Mouse (Mus musculus) lung, postnatal 14 days (tissue): ENCODE results near the gene Spns3.

Source experiments
- DNase-seq: peaks from one replicate; pipeline ENCODE4 v3.0.0; 2021

Gene Spns3

GRCm38 (mm10) chr11:72550134-72550988, at the start of gene Spns3:
Gene Spns3 (minus strand): TSS chr11:72550506.
- DNase-seq: no peak

GRCm38 (mm10) chr11:72597780-72598179, 47.5 kb upstream of the Spns3 start:
- no peak for DNase-seq

GRCm38 (mm10) chr11:72595010-72595737, 44.9 kb upstream of the Spns3 start:
- no peak for DNase-seq

GRCm38 (mm10) chr11:72587537-72588233, 37.4 kb upstream of the Spns3 start:
- peak; percentile 29 for DNase-seq

DNA sequence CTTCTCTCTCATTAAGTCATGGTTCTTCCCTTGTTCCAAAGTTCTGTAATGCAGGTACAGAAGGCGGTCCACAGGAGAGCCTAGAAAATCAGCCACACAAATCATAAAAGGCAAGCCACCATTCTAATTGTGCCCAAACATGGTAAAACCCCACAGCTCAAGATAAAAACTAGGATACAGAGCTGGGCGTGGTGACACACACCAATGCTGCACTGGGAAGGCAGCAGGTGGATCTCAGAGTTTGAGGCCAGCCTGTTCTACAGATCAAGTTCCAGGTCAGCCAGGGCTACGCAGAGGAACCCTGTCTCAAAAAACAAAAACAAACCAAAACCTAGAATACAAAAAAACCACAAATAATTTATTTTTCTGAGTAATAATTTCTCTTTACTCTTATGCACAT, 36.3 kb upstream of the Spns3 start:
- no peak for DNase-seq

DNA sequence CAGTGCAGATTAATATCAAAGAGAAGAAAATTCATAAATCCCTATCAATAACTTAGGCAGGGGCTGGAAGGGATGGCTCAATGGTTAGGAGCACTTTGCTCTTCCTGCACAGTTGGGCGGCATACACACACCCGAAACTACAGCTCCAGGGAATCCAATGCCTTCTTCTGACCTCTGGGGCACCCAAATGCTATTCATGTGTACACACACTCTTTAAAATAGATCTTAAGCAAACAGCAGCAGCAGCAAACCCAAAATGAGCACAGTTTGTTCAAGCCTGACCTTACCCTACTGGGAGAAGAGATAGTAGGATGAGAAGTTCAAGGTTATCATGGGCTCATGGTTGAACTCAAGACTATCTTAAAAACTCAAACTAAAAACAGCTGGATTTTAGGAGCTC, 32.8 kb upstream of the Spns3 start:
- no peak for DNase-seq

- DNase-seq: no peak
These were observed 32.1 kb upstream of the Spns3 start for GRCm38 (mm10) chr11:72582448-72582705.

- DNase-seq: peak; percentile 32
These were observed 31.5 kb upstream of the Spns3 start for GRCm38 (mm10) chr11:72581609-72582447.

DNA sequence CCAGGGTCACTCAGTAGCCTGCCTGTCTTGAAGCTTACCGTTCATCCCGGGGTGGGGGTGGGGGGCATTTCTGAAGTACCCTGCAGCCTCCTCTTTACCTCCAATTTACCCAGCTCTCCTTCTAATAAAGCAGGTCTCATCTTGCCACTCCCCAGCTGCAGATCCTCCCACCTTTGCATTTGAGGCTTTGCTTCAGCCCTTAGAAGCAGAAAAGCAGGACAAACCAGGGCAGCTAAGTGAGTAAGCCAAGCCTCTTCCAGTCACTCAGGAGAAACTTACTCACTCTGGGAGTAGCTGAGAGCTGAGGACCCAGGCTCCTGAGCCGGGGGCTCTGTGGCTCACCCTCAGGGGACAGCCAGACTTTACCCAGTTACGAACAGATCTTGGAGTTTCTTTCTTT, 28.2 kb upstream of the Spns3 start:
- no peak for DNase-seq

DNA sequence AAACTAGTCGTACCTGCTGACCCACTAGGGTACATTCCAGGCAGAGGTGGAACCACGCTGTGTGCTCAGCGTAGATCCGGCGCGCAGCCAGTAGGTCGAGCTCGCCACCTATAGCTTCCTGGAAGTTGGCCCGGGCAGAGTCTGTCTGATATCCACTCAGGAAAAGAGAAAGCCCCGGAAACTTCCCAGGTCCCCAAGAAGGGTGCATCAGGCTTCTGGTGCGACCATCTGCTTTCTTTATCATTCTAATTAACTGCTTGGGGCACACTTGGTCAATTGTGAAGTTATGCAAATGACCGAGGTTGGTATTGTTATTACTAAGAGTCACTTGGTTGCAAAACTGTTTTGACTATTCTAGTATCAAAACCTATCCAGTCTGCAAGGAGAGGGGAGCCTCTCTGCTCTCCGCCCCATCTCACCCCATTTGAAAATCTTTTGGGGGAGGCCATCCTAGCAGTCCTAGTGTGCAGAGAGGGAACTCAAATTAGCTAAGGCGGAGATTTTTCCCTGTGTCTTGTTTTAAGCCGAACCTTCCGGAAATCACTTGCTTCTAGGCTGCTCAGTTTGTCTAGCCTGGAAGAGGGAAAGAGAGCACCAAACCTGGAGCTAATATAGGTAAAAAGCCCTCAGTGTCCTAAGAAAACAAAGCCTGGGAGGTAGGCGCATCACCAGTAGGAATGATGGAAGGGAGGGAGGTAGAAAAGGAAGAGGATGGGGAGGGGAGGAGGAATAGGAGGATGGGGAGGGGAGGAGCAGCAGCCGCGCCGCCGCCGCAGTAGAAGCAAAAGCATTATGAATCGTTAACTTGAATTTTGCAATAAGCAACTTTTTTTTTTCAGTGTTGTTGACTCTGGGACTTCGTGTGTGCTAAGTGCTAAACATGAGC, 26.4 kb upstream of the Spns3 start:
- peak; percentile 16 for DNase-seq

- no peak for DNase-seq
These were observed 25.8 kb upstream of the Spns3 start for GRCm38 (mm10) chr11:72576111-72576465.

GRCm38 (mm10) chr11:72573819-72574218, 23.5 kb upstream of the Spns3 start:
- peak; percentile 59 for DNase-seq

DNA sequence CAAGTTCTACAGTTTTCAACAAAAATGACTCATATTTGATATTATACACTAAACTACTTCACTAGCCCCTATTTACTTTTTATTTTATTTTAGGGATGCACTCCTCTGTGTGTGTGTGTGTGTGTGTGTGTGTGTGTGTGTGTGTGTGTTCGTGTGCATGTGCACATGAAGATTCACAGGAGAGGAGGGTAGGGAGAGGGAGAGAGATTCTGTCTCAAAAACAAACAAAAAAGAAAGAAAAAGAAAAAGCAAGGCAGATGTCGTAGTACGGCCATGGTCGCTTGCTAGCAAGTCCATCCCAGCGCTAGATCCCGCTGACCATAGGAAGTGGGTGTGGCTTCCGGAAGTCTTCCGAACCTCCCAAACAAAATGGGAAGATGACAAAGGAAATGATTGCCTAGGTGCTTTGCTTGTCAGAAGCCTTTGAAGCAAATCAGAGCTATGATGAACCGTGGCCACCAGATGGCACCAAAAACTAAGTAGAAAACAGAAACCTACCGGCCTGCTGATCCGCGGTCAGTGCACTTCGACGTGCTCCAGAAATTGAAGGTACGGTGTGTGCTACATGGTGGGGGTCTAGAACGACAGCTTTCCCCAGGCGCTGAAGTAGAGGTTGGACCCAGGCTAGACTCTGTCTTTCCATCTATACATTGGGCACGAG, 20.1 kb upstream of the Spns3 start:
- peak; percentile 89 for DNase-seq

DNA sequence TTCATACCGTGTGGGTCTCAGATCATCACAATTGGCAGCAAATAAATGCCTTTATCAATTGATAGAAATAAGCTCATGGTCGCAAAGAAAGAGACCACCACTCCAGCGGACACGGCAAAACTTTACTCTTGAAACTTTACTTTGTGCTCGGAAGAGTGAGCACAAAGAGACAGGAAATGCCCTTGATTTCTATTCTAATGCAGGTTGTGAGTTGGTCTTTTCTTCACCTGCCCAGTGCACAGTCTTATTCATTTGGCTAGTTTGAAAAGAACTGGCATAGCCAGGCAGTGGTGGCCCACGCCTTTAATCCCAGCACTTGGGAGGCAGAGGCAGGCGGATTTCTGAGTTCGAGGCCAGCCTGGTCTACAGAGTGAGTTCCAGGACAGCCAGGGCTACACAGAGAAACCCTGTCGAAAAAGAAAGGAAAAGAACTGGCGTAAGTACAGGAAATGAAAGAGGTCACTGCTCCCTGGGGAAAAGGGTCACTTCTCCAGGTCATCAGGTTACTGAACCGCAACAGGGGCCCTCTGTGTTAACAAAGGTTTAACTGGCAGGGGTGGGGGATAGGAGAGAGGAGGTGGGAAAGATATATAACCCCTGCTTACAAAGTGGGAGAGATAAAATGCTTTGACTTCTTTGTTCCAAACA, 19.5 kb upstream of the Spns3 start:
- no peak for DNase-seq

DNA sequence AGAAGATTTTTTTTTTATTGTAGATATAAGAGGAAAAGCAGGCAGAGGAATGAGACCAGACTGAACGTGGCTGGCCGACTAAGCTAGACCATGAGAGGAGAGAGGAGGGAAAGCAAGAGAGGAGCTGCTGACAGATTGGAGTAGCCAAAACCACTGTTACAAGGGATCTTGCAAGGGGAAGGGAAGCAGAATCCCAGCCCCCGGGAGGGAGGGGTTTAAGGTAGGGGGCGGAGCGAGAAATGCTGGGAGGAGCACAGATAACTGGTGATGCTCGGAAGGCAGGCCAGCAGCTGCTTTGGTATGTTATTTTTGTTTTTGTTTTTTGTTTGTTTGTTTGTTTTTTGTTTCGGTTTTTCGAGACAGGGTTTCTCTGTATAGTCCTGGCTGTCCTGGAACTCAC, 18.7 kb upstream of the Spns3 start:
- peak; percentile 26 for DNase-seq

DNA sequence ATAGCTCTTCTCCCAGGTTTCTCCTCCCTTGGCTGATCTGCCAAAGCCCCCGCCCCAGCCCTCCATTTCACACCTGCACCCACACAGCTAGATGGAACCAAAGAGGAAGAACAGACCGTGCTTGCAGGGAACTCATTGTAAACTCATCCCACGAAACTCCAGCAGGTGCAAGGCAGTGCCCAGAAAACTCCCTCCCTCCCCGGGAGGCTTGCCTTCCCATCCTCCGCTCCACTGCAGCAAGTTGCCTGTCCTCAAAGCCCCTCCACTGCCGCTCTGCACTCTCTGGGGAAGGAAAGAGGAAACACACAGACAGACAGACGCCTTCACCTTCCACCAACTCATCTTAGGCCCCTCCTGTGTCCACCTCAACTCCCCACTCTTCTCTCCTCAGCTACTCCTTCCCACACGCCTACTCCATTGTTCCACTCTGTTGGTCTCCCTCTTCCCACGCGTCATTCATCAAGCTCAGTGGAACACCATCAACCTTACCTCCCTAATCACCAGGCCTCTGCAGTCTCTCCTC, 16.6 kb upstream of the Spns3 start:
- no peak for DNase-seq

DNA sequence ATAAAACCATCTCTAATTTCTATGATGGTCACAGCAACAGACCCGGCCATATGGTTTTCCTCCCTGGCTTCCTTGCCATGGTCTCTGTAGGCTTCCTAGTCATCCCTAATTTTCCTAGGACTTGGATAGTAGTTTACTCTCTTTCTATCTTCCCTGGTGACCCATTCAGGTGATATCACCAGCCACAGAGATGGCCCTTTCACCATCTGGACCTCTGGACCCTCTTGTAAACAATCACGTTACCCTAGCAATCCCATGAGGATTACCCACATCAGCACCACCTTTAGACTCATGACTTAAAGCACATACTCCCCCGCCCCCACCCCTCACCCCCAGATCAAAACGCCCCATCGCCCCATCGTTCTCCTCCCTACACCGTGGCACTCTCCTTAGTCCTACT, 16.0 kb upstream of the Spns3 start:
- DNase-seq: no peak

GRCm38 (mm10) chr11:72564232-72564807, 14.0 kb upstream of the Spns3 start:
- DNase-seq: peak; percentile 26

- no peak for DNase-seq
These were observed 10.4 kb upstream of the Spns3 start for GRCm38 (mm10) chr11:72560661-72561060.

- DNase-seq: no peak
These were observed 7.8 kb upstream of the Spns3 start for GRCm38 (mm10) chr11:72558155-72558554.
